ENCODE assay signal across 19 mouse cellular contexts in genomic region chr1:156226903-156227302, GRCm38 (mm10). TPM values are rescaled to one million over a fixed set of nuclear protein-coding genes. Genes with fewer than 3 reads are reported as not detected.
"Had no signal": no experiment of that assay in that cellular context is flagged by ENCODE, and none has a peak within 500 bp of the region (broad histone marks: within the 10 kb centered on the region; RNA-seq: fewer than 3 reads in every experiment).

No protein-coding gene starts in this region.

- ATAC-seq: intestine, embryonic 16.5 days had no signal

- H3K36me3 ChIP-seq: limb, embryonic 12.5 days; limb, embryonic 15.5 days; neural tube, embryonic 12.5 days; neural tube, embryonic 15.5 days had no signal

- H3K9ac ChIP-seq: limb, embryonic 12.5 days; limb, embryonic 15.5 days; neural tube, embryonic 12.5 days; neural tube, embryonic 15.5 days had no signal

- H3K27me3 ChIP-seq: limb, embryonic 12.5 days; limb, embryonic 15.5 days; neural tube, embryonic 12.5 days had no signal

- H3K4me3 ChIP-seq: limb, embryonic 12.5 days; limb, embryonic 15.5 days; neural tube, embryonic 12.5 days; neural tube, embryonic 15.5 days had no signal

- H3K27ac ChIP-seq: limb, embryonic 12.5 days; limb, embryonic 15.5 days; neural tube, embryonic 12.5 days; neural tube, embryonic 15.5 days had no signal

- H3K4me2 ChIP-seq: limb, embryonic 12.5 days; limb, embryonic 15.5 days; midbrain, embryonic 11.5 days; neural tube, embryonic 12.5 days; neural tube, embryonic 15.5 days had no signal

- H3K9me3 ChIP-seq: limb, embryonic 12.5 days; limb, embryonic 15.5 days; neural tube, embryonic 12.5 days; neural tube, embryonic 15.5 days had no signal

- DNase-seq: kidney, adult 18-20 months; kidney, adult 9 months; kidney, postnatal 14 days; kidney, postnatal 4 days; left cerebral cortex, postnatal 4 days; lung, adult 2 months; lung, postnatal 14 days; lung, postnatal 4 days; midbrain, embryonic 14.5 days; thymus, adult 18-20 months; thymus, postnatal 36 days had no signal

RNA-seq across cellular contexts. Expression of gene Fam163a, which starts 22.1 kb away (rescaled TPM):
- total RNA-seq: megakaryocyte, adult 5-6 weeks had no signal
- polyA plus RNA-seq: spleen, adult 2 months had no signal
